Mouse (Mus musculus) neural tube, embryonic 14.5 days (tissue): ENCODE data around the gene Slc5a10. TPM values are rescaled to one million over a fixed set of nuclear protein-coding genes. Genes with fewer than 3 reads are reported as not detected.

Experiments used
- ATAC-seq: fragments of 200-750 bp; cut with Nextera tagmentation; 2 replicates; pipeline ENCODE4 v1.8.0; 2017; ENCODE audit warnings: low read depth, mild to moderate bottlenecking, moderate TSS enrichment, moderate library complexity
- H3K27ac ChIP-seq: fragments of 300-500 bp; sonication (generic); 2 replicates; pipeline ENCODE4 v1.5.1; 2014; ENCODE audit warnings: low read depth, mild to moderate bottlenecking, control low read depth, low read length, moderate library complexity, mixed read lengths
- H3K27me3 ChIP-seq: fragments of 300-500 bp; sonication (generic); 2 replicates; pipeline ENCODE4 v1.6.1; 2014; ENCODE audit warnings: low read length; ENCODE audit not compliant: control insufficient read depth, insufficient read depth
- H3K36me3 ChIP-seq: fragments of 300-500 bp; sonication (generic); 2 replicates; pipeline ENCODE4 v1.6.1; 2014; ENCODE audit warnings: low read length, mixed read lengths; ENCODE audit not compliant: control insufficient read depth, insufficient read depth
- H3K4me1 ChIP-seq: fragments of 300-500 bp; sonication (generic); 2 replicates; pipeline ENCODE4 v1.6.1; 2014; ENCODE audit warnings: low read length; ENCODE audit not compliant: control insufficient read depth, insufficient read depth
- H3K4me2 ChIP-seq: fragments of 300-500 bp; sonication (generic); 2 replicates; pipeline ENCODE4 v1.6.1; 2014; ENCODE audit warnings: mild to moderate bottlenecking, low read depth, low read length, control low read depth
- H3K4me3 ChIP-seq: fragments of 300-500 bp; sonication (generic); 2 replicates; pipeline ENCODE4 v1.5.1; 2014; ENCODE audit warnings: low read depth, low read length, control low read depth, mixed read lengths
- H3K9ac ChIP-seq: fragments of 300-500 bp; sonication (generic); replicated peaks from 2 replicates; pipeline ENCODE4 v1.6.1; 2014; ENCODE audit warnings: low read depth, mild to moderate bottlenecking, control low read depth, low read length, mixed read lengths
- H3K9me3 ChIP-seq: fragments of 300-500 bp; sonication (generic); 2 replicates; pipeline ENCODE4 v1.6.1; 2016; ENCODE audit warnings: low read length; ENCODE audit not compliant: control insufficient read depth
- WGBS: fragments of 180-500 bp; shearing (Covaris S2); extraction: QIAGEN DNeasy Blood & Tissue Kit; methylation state at CpG from one replicate; pipeline ENCODE4 v1.1.7; 2014; 5-methylcytosine and 5-hydroxymethylcytosine counted together
- polyA plus RNA-seq: library from polyadenylated mRNA; unstranded; fragments of >200 nt; fragmentation: Nextera tagmentation; extraction: Ambion mirVana; gene quantifications from 2 replicates; pipeline ENCODE4 v1.2.1, GENCODE M21; 2014

Gene Slc5a10
- polyA plus RNA-seq = not detected in 2 replicates

- Histone ChIP-seq H3K27ac (no peak within 1 kb of the TSS), H3K4me3 (no peak within 1 kb of the TSS), H3K4me1 (no peaks in the 10 kb centered on the region), H3K36me3 (no peaks in the 10 kb centered on the region), H3K9me3 (no peaks in the 10 kb centered on the region), H3K27me3 (no peaks in the 10 kb centered on the region), H3K9ac (no peak within 1 kb of the TSS), H3K4me2 (no peak within 1 kb of the TSS)
- no peak for ATAC-seq
- 89% methylated on average over 3 of the region's 3 CpGs for WGBS
Observed at GRCm38 (mm10) chr11:61720636-61721035, at the start of gene Slc5a10. Slc5a10 (minus strand) TSS chr11:61720826.

GRCm38 (mm10) chr11:61761584-61762407 lies 41.2 kb upstream of the Slc5a10 start, which contains the start of gene Prpsap2:
Prpsap2 (minus strand) TSS chr11:61762088.
- WGBS = under 1% methylated on average over 44 of the region's 51 CpGs
- H3K4me3 ChIP-seq = peak within 1 kb of the TSS; percentile 51
- ATAC-seq = peak; percentile 95

GRCm38 (mm10) chr11:61760518-61760917 lies 39.9 kb upstream of the Slc5a10 start:
- no peak overlapping the region for H3K9ac ChIP-seq
- H3K4me3 ChIP-seq = peak overlapping the region; percentile 51
- 78% methylated on average over 5 of the region's 5 CpGs for WGBS
- no peaks in the 10 kb centered on the region for H3K9me3 ChIP-seq
- peaks cover 5% of the 10 kb centered on the region for H3K4me1 ChIP-seq
- H3K4me2 ChIP-seq = peak overlapping the region; percentile 78
- peaks cover 3% of the 10 kb centered on the region; the same call in 1 of the 2 replicates for H3K36me3 ChIP-seq
- H3K27ac ChIP-seq = no peak overlapping the region
- H3K27me3 ChIP-seq = no peaks in the 10 kb centered on the region
- no peak for ATAC-seq

More at GRCm38 (mm10) chr11:61761584-61762407, 41.2 kb upstream of the Slc5a10 start, which contains the start of gene Prpsap2:
- Histone ChIP-seq H3K27me3 (no peaks in the 10 kb centered on the region), H3K9me3 (no peaks in the 10 kb centered on the region), H3K4me2 (peak within 1 kb of the TSS; percentile 78), H3K4me1 (peaks cover 5% of the 10 kb centered on the region), H3K36me3 (no peaks in the 10 kb centered on the region), H3K9ac (peak within 1 kb of the TSS; percentile 69), H3K27ac (peak within 1 kb of the TSS; percentile 88)

- H3K9me3 ChIP-seq = no peaks in the 10 kb centered on the region
- no peak overlapping the region for H3K27ac ChIP-seq
- H3K27me3 ChIP-seq = no peaks in the 10 kb centered on the region
- ATAC-seq = no peak
- no peak overlapping the region for H3K4me2 ChIP-seq
- H3K4me1 ChIP-seq = peaks cover 5% of the 10 kb centered on the region
- no peak overlapping the region for H3K4me3 ChIP-seq
- 85% methylated on average over 2 of the region's 2 CpGs for WGBS
- H3K36me3 ChIP-seq = peaks cover 26% of the 10 kb centered on the region
- no peak overlapping the region for H3K9ac ChIP-seq
Observed at GRCm38 (mm10) chr11:61757151-61757550, 36.5 kb upstream of the Slc5a10 start.

- H3K27ac ChIP-seq = no peak overlapping the region
- H3K36me3 ChIP-seq = peaks cover 42% of the 10 kb centered on the region
- 77% methylated on average over 5 of the region's 5 CpGs for WGBS
- no peaks in the 10 kb centered on the region for H3K27me3 ChIP-seq
- no peak overlapping the region for H3K9ac ChIP-seq
- no peak overlapping the region for H3K4me2 ChIP-seq
- H3K4me1 ChIP-seq = no peaks in the 10 kb centered on the region
- no peaks in the 10 kb centered on the region for H3K9me3 ChIP-seq
- no peak overlapping the region for H3K4me3 ChIP-seq
- no peak for ATAC-seq
Observed at GRCm38 (mm10) chr11:61751612-61752011, 31.0 kb upstream of the Slc5a10 start.

GRCm38 (mm10) chr11:61747161-61747560 lies 26.5 kb upstream of the Slc5a10 start:
- Histone ChIP-seq H3K4me3 (no peak overlapping the region), H3K4me1 (no peaks in the 10 kb centered on the region), H3K27ac (no peak overlapping the region), H3K9ac (no peak overlapping the region), H3K9me3 (no peaks in the 10 kb centered on the region), H3K27me3 (no peaks in the 10 kb centered on the region), H3K4me2 (no peak overlapping the region), H3K36me3 (peaks cover 27% of the 10 kb centered on the region)
- 72% methylated on average over 3 of the region's 3 CpGs for WGBS
- no peak for ATAC-seq

- no peak overlapping the region for H3K4me2 ChIP-seq
Observed at GRCm38 (mm10) chr11:61745781-61746180, 25.2 kb upstream of the Slc5a10 start.

GRCm38 (mm10) chr11:61744460-61744859 lies 23.8 kb upstream of the Slc5a10 start:
- no peaks in the 10 kb centered on the region for H3K4me1 ChIP-seq
- no peak overlapping the region for H3K9ac ChIP-seq
- H3K4me2 ChIP-seq = no peak overlapping the region
- no peaks in the 10 kb centered on the region for H3K9me3 ChIP-seq
- ATAC-seq = no peak
- no peak overlapping the region for H3K4me3 ChIP-seq
- peaks cover 30% of the 10 kb centered on the region for H3K36me3 ChIP-seq
- WGBS = 70% methylated on average over 3 of the region's 3 CpGs
- no peak overlapping the region for H3K27ac ChIP-seq
- no peaks in the 10 kb centered on the region for H3K27me3 ChIP-seq

More at GRCm38 (mm10) chr11:61745781-61746180, 25.2 kb upstream of the Slc5a10 start:
- WGBS = 95% methylated on average over 9 of the region's 9 CpGs
- ATAC-seq = no peak
- Histone ChIP-seq H3K27me3 (no peaks in the 10 kb centered on the region), H3K9ac (no peak overlapping the region), H3K9me3 (no peaks in the 10 kb centered on the region), H3K4me3 (no peak overlapping the region), H3K27ac (no peak overlapping the region), H3K4me1 (no peaks in the 10 kb centered on the region), H3K36me3 (peaks cover 27% of the 10 kb centered on the region)

GRCm38 (mm10) chr11:61743768-61744167 lies 23.1 kb upstream of the Slc5a10 start:
- Histone ChIP-seq H3K4me3 (no peak overlapping the region), H3K27me3 (no peaks in the 10 kb centered on the region), H3K9ac (no peak overlapping the region), H3K4me2 (no peak overlapping the region), H3K4me1 (no peaks in the 10 kb centered on the region), H3K27ac (no peak overlapping the region), H3K36me3 (peaks cover 36% of the 10 kb centered on the region), H3K9me3 (no peaks in the 10 kb centered on the region)
- ATAC-seq = no peak
- 73% methylated on average over 3 of the region's 3 CpGs for WGBS
